Mouse (Mus musculus): ENCODE results near the gene Lmntd2. TPM values are rescaled to one million over a fixed set of nuclear protein-coding genes. Genes with fewer than 3 reads are reported as not detected.

The Lmntd2 gene
- polyA plus RNA-seq, 1 experiment from 2014 or later, result 1.4 TPM

- Histone ChIP-seq H3K4me3 (no peak overlapping the region), H3K9me3 (replicated peaks) (no peaks in the 10 kb centered on the region), H3K4me1 (replicated peaks) (peaks cover 35% of the 10 kb centered on the region), H3K36me3 (peaks cover 8% of the 10 kb centered on the region), H3K9ac (no peak overlapping the region), H3K27me3 (replicated peaks) (no peaks in the 10 kb centered on the region), H3K27ac (ENCODE audit: poor library complexity, severe bottlenecking) (no peak overlapping the region), H3K4me2 (no peak overlapping the region)
- no peak for ATAC-seq (ENCODE audit: insufficient number of reproducible peaks, low FRiP score)
- WGBS, result 80% methylated on average over 6 of the region's 6 CpGs
Measured at GRCm38 (mm10) chr7:141226535-141226934, 12.7 kb upstream of the Lmntd2 start.

GRCm38 (mm10) chr7:141222696-141223215 lies 8.9 kb upstream of the Lmntd2 start:
- Histone ChIP-seq H3K4me1 (replicated peaks) (peaks cover 30% of the 10 kb centered on the region), H3K27ac (ENCODE audit: poor library complexity, severe bottlenecking) (peak overlapping the region; percentile 88), H3K4me2 (peak overlapping the region; percentile 63), H3K9ac (no peak overlapping the region), H3K27me3 (replicated peaks) (no peaks in the 10 kb centered on the region), H3K36me3 (0 out of 2 replicates have a peak, but pooled peaks cover 3% of the 10 kb centered on the region), H3K4me3 (no peak overlapping the region), H3K9me3 (replicated peaks) (no peaks in the 10 kb centered on the region)
- WGBS, result 82% methylated on average over 4 of the region's 4 CpGs
- ATAC-seq (ENCODE audit: insufficient number of reproducible peaks, low FRiP score), result no peak

- H3K9ac ChIP-seq, result peak overlapping the region; percentile 47
- H3K27me3 ChIP-seq (replicated peaks), result no peaks in the 10 kb centered on the region
- peaks cover 32% of the 10 kb centered on the region for H3K4me1 ChIP-seq (replicated peaks)
Measured at GRCm38 (mm10) chr7:141222126-141222467, 8.2 kb upstream of the Lmntd2 start.

GRCm38 (mm10) chr7:141221249-141222125 lies 7.6 kb upstream of the Lmntd2 start:
- peak overlapping the region; percentile 90 for H3K9ac ChIP-seq
- 0 out of 2 replicates have a peak, but pooled peaks cover 3% of the 10 kb centered on the region for H3K36me3 ChIP-seq
- H3K27ac ChIP-seq (ENCODE audit: poor library complexity, severe bottlenecking), result peak overlapping the region; percentile 88
- peaks cover 38% of the 10 kb centered on the region for H3K4me1 ChIP-seq (replicated peaks)
- H3K4me3 ChIP-seq, result peak overlapping the region; percentile 66
- H3K27me3 ChIP-seq (replicated peaks), result no peaks in the 10 kb centered on the region
- H3K4me2 ChIP-seq, result peak overlapping the region; percentile 91
- H3K9me3 ChIP-seq (replicated peaks), result no peaks in the 10 kb centered on the region
- 3% methylated on average over 44 of the region's 44 CpGs for WGBS
- peak; percentile 97 for ATAC-seq (ENCODE audit: insufficient number of reproducible peaks, low FRiP score)

More at GRCm38 (mm10) chr7:141222126-141222467, 8.2 kb upstream of the Lmntd2 start:
- WGBS, result 10% methylated on average over 8 of the region's 8 CpGs
- 0 out of 2 replicates have a peak, but pooled peaks cover 3% of the 10 kb centered on the region for H3K36me3 ChIP-seq
- H3K4me2 ChIP-seq, result peak overlapping the region; percentile 63
- H3K9me3 ChIP-seq (replicated peaks), result no peaks in the 10 kb centered on the region
- ATAC-seq (ENCODE audit: insufficient number of reproducible peaks, low FRiP score), result no peak
- peak overlapping the region; percentile 88 for H3K27ac ChIP-seq (ENCODE audit: poor library complexity, severe bottlenecking)
- peak overlapping the region; percentile 66 for H3K4me3 ChIP-seq

GRCm38 (mm10) chr7:141220377-141220776 lies 6.5 kb upstream of the Lmntd2 start:
- WGBS, result 87% methylated on average over 1 of the region's 1 CpGs
- Histone ChIP-seq H3K4me1 (replicated peaks) (peaks cover 42% of the 10 kb centered on the region), H3K9me3 (replicated peaks) (no peaks in the 10 kb centered on the region), H3K27me3 (replicated peaks) (no peaks in the 10 kb centered on the region), H3K9ac (peak overlapping the region; percentile 90), H3K27ac (ENCODE audit: poor library complexity, severe bottlenecking) (no peak overlapping the region), H3K4me2 (peak overlapping the region; percentile 91), H3K36me3 (0 out of 2 replicates have a peak, but pooled peaks cover 3% of the 10 kb centered on the region), H3K4me3 (peak overlapping the region; percentile 66)
- no peak for ATAC-seq (ENCODE audit: insufficient number of reproducible peaks, low FRiP score)

- Histone ChIP-seq H3K9ac (no peak overlapping the region), H3K9me3 (replicated peaks) (no peaks in the 10 kb centered on the region), H3K36me3 (0 out of 2 replicates have a peak, but pooled peaks cover 3% of the 10 kb centered on the region), H3K4me2 (no peak overlapping the region; the same call in 1 of the 2 replicates), H3K4me1 (replicated peaks) (peaks cover 47% of the 10 kb centered on the region), H3K4me3 (no peak overlapping the region), H3K27me3 (replicated peaks) (no peaks in the 10 kb centered on the region), H3K27ac (ENCODE audit: poor library complexity, severe bottlenecking) (no peak overlapping the region)
- ATAC-seq (ENCODE audit: insufficient number of reproducible peaks, low FRiP score), result no peak
- WGBS, result 94% methylated on average over 1 of the region's 1 CpGs
Measured at GRCm38 (mm10) chr7:141219558-141220099, 5.7 kb upstream of the Lmntd2 start.

- H3K4me1 ChIP-seq (replicated peaks), result peaks cover 47% of the 10 kb centered on the region
Measured at GRCm38 (mm10) chr7:141218557-141219133, 4.8 kb upstream of the Lmntd2 start.

GRCm38 (mm10) chr7:141218141-141218540 lies 4.3 kb upstream of the Lmntd2 start:
- no peak for ATAC-seq (ENCODE audit: insufficient number of reproducible peaks, low FRiP score)
- H3K4me1 ChIP-seq (replicated peaks), result peaks cover 46% of the 10 kb centered on the region
- H3K9ac ChIP-seq, result peak overlapping the region; percentile 9; the same call in 1 of the 2 replicates
- 0 out of 2 replicates have a peak, but pooled peaks cover 3% of the 10 kb centered on the region for H3K36me3 ChIP-seq
- WGBS, result 77% methylated on average over 3 of the region's 3 CpGs
- no peaks in the 10 kb centered on the region for H3K9me3 ChIP-seq (replicated peaks)
- no peak overlapping the region for H3K27ac ChIP-seq (ENCODE audit: poor library complexity, severe bottlenecking)
- 0 out of 2 replicates have a peak, but pooled peaks cover 3% of the 10 kb centered on the region for H3K27me3 ChIP-seq (replicated peaks)
- H3K4me3 ChIP-seq, result no peak overlapping the region
- H3K4me2 ChIP-seq, result no peak overlapping the region

More at GRCm38 (mm10) chr7:141218557-141219133, 4.8 kb upstream of the Lmntd2 start:
- Histone ChIP-seq H3K9me3 (replicated peaks) (no peaks in the 10 kb centered on the region), H3K4me3 (no peak overlapping the region), H3K27ac (ENCODE audit: poor library complexity, severe bottlenecking) (no peak overlapping the region), H3K27me3 (replicated peaks) (0 out of 2 replicates have a peak, but pooled peaks cover 2% of the 10 kb centered on the region), H3K36me3 (0 out of 2 replicates have a peak, but pooled peaks cover 3% of the 10 kb centered on the region), H3K9ac (no peak overlapping the region), H3K4me2 (no peak overlapping the region)
- ATAC-seq (ENCODE audit: insufficient number of reproducible peaks, low FRiP score), result no peak
- 89% methylated on average over 5 of the region's 5 CpGs for WGBS

GRCm38 (mm10) chr7:141217343-141218013 lies 3.6 kb upstream of the Lmntd2 start:
- 0 out of 2 replicates have a peak, but pooled peaks cover 3% of the 10 kb centered on the region for H3K36me3 ChIP-seq
- H3K27ac ChIP-seq (ENCODE audit: poor library complexity, severe bottlenecking), result no peak overlapping the region
- no peak for ATAC-seq (ENCODE audit: insufficient number of reproducible peaks, low FRiP score)
- 0 out of 2 replicates have a peak overlapping the region, but pooled peaks have one; percentile 9 for H3K9ac ChIP-seq
- no peak overlapping the region for H3K4me3 ChIP-seq
- H3K4me1 ChIP-seq (replicated peaks), result peaks cover 40% of the 10 kb centered on the region
- H3K4me2 ChIP-seq, result no peak overlapping the region
- 88% methylated on average over 17 of the region's 17 CpGs for WGBS
- H3K9me3 ChIP-seq (replicated peaks), result no peaks in the 10 kb centered on the region
- 0 out of 2 replicates have a peak, but pooled peaks cover 3% of the 10 kb centered on the region for H3K27me3 ChIP-seq (replicated peaks)

GRCm38 (mm10) chr7:141216894-141217293 lies 3.0 kb upstream of the Lmntd2 start:
- H3K36me3 ChIP-seq, result 0 out of 2 replicates have a peak, but pooled peaks cover 3% of the 10 kb centered on the region
- 83% methylated on average over 11 of the region's 11 CpGs for WGBS
- H3K27ac ChIP-seq (ENCODE audit: poor library complexity, severe bottlenecking), result peak overlapping the region; percentile 66; the same call in 1 of the 2 replicates
- H3K4me3 ChIP-seq, result peak overlapping the region; percentile 74
- H3K9me3 ChIP-seq (replicated peaks), result no peaks in the 10 kb centered on the region
- H3K27me3 ChIP-seq (replicated peaks), result 0 out of 2 replicates have a peak, but pooled peaks cover 8% of the 10 kb centered on the region
- H3K4me2 ChIP-seq, result peak overlapping the region; percentile 83
- H3K9ac ChIP-seq, result peak overlapping the region; percentile 65; the same call in 1 of the 2 replicates
- ATAC-seq (ENCODE audit: insufficient number of reproducible peaks, low FRiP score), result no peak
- peaks cover 35% of the 10 kb centered on the region for H3K4me1 ChIP-seq (replicated peaks)

Data from heart, embryonic 12.5 days (tissue).